Mouse (Mus musculus): Measurements from ENCODE around the gene Imp4.

DNA sequence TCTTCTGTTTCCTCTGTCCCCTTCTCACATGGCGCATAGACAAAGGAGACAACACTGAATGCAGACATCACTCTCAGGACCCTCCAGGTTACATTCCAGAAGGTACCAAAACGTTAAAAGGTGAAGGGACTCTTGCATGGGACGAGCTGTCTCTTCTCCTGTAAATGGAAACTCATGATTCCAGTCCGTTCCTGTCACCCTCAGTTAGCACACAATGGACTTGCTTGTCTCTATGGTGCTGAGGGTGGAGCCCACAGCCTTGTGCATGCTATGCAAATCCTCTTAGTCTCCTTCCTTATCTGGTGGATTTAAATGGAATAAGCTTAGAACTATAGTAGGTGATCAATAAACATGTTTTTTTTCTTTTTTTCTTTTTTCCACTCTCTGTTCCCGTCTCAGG lies 30.1 kb downstream of the Imp4 start:
- TF ChIP-seq POLR2A (IDR thresholded peaks at IDR 0.05; ENCODE audit: extremely low read depth, insufficient read depth, low read length) (no peak), CTCF (IDR thresholded peaks at IDR 0.05; ENCODE audit: low read depth, low read length) (no peak)
